In genomic region chr4:99545742-99546141, GRCm38 (mm10) we compare ENCODE assay signal across 25 mouse cellular contexts.
"Had no signal": no experiment of that assay in that cellular context is flagged by ENCODE, and none has a peak within 500 bp of the region (broad histone marks: within the 10 kb centered on the region; RNA-seq: fewer than 3 reads in every experiment).

No protein-coding gene starts in this region.

- H3K27ac ChIP-seq: heart, embryonic 13.5 days; heart, embryonic 15.5 days; hindbrain, embryonic 13.5 days; intestine, embryonic 15.5 days; layer of hippocampus, adult 2 months; limb, embryonic 12.5 days; liver, embryonic 13.5 days; liver, embryonic 15.5 days had no signal

- H3K9me3 ChIP-seq: heart, embryonic 13.5 days; heart, embryonic 15.5 days; hindbrain, embryonic 13.5 days; intestine, embryonic 15.5 days; liver, embryonic 13.5 days; liver, embryonic 15.5 days had no signal

- H3K4me2 ChIP-seq: heart, embryonic 11.5 days; heart, embryonic 13.5 days; heart, embryonic 15.5 days; hindbrain, embryonic 13.5 days; intestine, embryonic 15.5 days; limb, embryonic 12.5 days; liver, embryonic 11.5 days; liver, embryonic 13.5 days; liver, embryonic 15.5 days had no signal

- H3K9ac ChIP-seq: heart, embryonic 13.5 days; heart, embryonic 15.5 days; hindbrain, embryonic 13.5 days; intestine, embryonic 15.5 days; limb, embryonic 12.5 days; liver, embryonic 13.5 days; liver, embryonic 15.5 days had no signal

- H3K4me3 ChIP-seq: heart, embryonic 13.5 days; heart, embryonic 15.5 days; hindbrain, embryonic 13.5 days; intestine, embryonic 15.5 days; layer of hippocampus, adult 2 months; limb, embryonic 12.5 days; liver, embryonic 13.5 days; liver, embryonic 15.5 days had no signal

- H3K4me1 ChIP-seq: heart, embryonic 13.5 days; heart, embryonic 15.5 days; hindbrain, embryonic 13.5 days; intestine, embryonic 15.5 days; liver, embryonic 13.5 days; liver, embryonic 15.5 days had no signal

- DNase-seq: gastrocnemius, postnatal 36 days; heart, adult 18-20 months; heart, postnatal 14 days; heart, postnatal 36 days; kidney, adult 18-20 months; kidney, adult 8-10 months; kidney, postnatal 10 days; kidney, postnatal 25 days; kidney, postnatal 4 days; layer of hippocampus, postnatal 36 days; left cerebral cortex, postnatal 4 days; liver; liver, embryonic 13.5 days had no signal

- ATAC-seq: hindbrain, embryonic 16.5 days; inflammation-experienced regulatory T-cells, adult 6 months; intestine, embryonic 15.5 days; intestine, postnatal 0 days had no signal

- H3K27me3 ChIP-seq: heart, embryonic 15.5 days; intestine, embryonic 15.5 days; liver, embryonic 13.5 days; liver, embryonic 15.5 days had no signal

- H3K36me3 ChIP-seq: heart, embryonic 13.5 days; heart, embryonic 15.5 days; hindbrain, embryonic 13.5 days; intestine, embryonic 15.5 days; limb, embryonic 12.5 days; liver, embryonic 13.5 days; liver, embryonic 15.5 days had no signal
